Mouse (Mus musculus) bone marrow, adult 2 months (tissue): ENCODE measurements around the gene Thtpa.

Experiments used
- CTCF ChIP-seq: fragments of 200-500 bp; IDR thresholded peaks from 2 replicates; pipeline ENCODE4 v1.5.1; 2011; ENCODE audit warnings: low read length, control low read depth; ENCODE audit not compliant: control insufficient read depth, insufficient read depth
- POLR2A ChIP-seq: fragments of 200-500 bp; IDR thresholded peaks from 2 replicates; pipeline ENCODE4 v1.6.1; 2011; ENCODE audit warnings: low read depth, mild to moderate bottlenecking, control low read depth, low read length, borderline replicate concordance; ENCODE audit not compliant: control insufficient read depth

GRCm38 (mm10) chr14:55085324-55086008, 9.1 kb upstream of the Thtpa start:
- TF ChIP-seq CTCF (no peak), POLR2A (no peak)
